Mouse (Mus musculus) frontal cortex, postnatal 25 days (tissue): ENCODE results near the gene Tomm40l.
"Not testable (repeated sequence)": the region's sequence is repeated elsewhere in the genome, so short reads cannot be mapped to it uniquely, and the experiment has no call there.

Experiments
- DNase-seq, 2 experiments: peaks; one replicate each; pipeline ENCODE4 v3.0.0; 2022; ENCODE audit warnings: low spot score in 2 of 2

The Tomm40l gene

DNA sequence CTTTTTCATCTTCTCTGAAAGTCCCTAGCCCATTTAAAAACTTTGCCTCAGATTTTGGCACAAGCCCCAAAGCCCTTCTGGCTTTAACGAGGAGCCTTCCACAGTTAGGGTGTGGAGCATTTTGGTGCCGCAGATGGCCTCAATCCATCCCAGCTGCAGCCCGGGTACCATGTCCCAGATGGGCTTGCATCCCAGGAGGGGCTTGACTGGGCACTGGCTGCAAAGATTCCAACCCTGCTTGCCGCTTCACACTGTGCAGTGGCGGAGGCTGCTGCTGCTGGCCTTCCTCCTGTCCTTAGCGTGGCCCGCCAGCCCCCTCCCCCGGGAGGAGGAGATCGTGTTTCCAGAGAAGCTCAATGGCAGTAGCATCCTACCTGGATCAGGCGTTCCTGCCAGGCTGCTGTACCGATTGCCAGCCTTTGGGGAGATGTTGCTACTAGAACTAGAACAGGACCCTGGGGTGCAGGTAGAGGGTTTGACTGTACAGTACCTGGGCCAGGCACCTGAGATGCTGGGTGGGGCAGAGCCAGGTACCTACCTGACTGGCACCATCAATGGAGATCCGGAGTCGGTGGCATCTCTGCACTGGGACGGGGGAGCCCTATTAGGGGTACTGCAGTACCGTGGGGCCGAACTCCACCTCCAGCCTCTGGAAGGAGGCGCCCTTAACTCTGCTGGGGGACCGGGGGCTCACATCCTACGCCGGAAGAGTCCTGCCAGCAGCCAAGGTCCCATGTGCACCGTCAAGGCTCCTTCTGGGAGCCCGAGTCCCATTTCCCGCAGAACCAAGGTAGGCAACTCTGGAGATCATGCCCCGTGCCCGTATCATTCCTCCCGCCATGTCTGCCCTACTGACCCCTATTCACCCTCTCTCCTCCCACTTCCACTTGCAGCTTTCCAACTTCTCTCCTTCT, 28.6 kb upstream of the Tomm40l start, which contains the start of gene Ndufs2:
Gene Ndufs2 (minus strand): TSS at position 709 of the 914 bp plus-strand sequence.
- no peak for DNase-seq

DNA sequence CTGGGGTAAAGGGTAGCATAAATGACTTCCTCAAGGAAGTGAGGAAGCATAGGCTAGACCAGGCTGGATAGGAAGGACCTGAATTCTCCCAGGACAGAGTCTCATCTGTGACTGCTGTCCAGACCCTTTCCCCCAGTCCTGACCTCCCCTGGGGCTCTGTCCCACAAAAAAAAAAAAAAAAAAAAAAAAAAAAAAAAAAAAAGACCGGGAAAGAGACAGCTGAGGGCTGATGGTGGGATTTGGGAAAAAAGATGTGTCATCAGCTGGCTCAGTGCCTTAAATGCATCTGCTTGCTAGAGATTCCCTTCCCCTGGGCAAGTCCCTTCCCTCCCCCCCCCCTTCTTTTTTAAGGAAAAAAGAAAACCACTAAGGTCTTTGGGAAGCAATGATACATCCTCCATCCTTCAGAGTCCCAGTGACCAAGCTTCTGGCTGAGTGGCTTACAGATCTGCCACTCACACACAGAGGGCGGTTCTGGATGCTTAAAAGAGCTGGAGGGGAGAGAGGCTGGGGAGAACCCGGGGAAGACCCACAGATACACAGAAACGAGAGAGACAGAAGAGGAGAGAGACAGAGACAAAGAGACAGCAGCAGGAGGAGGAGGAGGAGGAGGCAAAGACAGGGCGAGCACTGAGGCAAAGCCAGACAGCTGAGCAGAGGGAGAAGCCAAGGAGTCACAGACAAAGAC, 27.7 kb upstream of the Tomm40l start, which contains the start of gene Adamts4:
Gene Adamts4 (plus strand): TSS at position 509 of the 688 bp plus-strand sequence.
- peak in 1 of 2 experiments; percentile 29 for DNase-seq

DNA sequence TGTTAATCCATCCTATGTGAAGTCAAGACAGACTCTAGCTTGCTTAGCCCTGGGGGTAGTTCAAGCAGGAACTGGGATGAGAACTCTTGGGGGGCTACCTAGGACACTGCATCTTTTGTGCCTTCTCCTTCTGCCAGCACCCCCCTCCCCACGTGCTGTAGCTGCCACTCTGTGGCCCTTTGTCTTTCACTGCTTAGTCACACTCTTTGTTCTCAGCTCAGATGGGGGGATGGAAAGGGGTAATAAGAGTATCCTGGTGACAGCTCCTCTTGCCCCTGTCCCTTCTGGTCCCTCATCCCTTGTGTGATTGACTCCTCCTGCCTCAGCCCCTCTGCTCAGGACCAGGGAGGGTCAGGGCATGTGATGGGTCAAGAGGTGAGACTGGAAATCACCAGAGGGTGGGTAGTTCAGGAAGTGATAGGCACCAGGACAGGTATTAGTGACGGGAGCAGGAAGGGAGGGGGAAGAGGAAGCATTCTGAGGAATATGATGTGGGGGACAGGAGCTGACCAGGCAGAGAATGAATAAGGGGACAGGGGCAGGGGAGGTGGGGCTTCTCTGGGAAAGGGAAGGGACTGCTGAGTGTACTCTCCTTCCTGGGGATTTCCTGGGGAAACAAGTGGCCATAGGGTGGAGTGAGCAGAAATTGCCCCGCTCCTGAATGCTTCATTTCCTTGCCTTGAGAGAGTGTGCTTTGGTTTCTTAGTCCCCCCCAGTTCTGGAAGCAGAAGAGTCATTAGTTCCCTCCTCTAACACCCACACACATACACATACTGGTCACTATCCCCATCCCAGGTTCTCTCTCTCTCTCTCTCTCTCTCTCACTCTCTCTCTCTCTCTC, 26.3 kb upstream of the Tomm40l start:
- DNase-seq, result no peak

DNA sequence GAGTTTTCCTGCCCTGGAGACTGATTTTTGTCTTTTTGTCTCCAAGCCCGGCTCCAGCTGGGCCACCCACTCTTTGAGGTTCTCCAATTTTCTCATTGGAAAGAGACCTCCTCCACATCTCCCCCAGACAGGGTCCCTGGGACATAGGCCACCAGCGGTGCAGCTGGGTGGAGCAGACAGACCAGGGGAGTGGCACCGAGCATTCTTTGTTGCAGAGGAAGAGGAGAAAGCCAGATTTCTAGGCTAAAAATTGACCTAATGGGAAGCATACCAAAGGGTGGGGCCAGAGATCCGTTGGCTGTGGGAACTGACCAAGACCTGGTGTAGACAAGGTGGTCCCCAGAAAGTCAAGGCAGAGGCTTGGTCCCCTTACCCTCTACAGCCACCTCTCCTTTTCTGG, 25.6 kb upstream of the Tomm40l start:
- no peak for DNase-seq

DNA sequence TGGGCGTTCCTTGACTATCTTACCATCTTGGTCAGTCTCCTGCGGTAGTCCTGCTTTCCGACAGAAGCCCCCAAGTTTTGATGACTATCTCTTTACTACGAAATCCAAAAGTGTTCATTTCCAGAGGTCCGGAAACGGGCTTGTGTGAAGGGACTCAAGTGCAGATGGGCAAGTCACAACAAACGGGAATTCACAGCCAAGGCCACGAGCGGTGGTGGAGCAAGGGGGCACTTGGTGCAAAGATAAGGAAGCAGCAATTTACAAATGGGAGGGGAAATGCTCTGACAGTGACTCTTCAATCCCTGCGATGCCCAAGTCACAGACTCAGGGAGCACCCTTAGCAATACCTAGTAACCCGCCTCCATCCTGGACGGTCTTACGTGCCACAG, 25.1 kb upstream of the Tomm40l start:
- DNase-seq, result no peak

DNA sequence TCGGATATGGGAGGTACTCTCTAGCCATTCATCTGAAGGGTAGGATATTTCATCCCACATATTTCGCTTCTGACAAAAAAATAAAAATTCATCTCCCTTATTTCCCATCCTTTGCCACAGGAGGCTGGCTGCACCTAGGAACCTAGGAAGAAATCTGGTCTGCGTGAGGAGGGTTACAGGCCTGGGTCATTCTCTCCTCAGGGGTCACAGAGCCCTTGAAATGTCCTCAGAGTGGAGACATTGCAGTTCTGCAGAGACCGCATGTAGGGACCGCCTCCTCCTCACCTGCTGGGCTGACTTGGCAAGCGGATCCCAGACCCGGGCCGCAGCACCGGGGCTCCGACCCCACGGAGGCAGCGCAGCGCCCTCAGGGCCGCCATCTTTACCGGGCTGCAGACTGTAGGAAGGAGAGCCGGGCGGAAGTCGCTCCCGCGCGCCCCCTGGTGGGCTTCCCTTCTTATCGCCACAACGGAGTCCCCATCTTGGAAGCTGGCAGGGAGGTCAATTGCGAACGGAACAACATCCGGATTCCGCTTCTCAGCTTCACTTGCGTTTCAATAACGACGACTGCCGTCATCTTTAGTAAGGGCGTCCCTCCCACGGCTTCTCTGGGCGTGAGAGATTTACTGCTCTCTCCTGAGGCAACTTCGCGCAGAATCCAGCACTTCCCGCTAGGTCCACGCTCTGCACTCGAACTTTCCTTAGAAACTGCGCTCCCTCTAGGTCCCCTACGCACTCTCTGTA, 24.6 kb upstream of the Tomm40l start:
- peak; percentile 95 to 98 for DNase-seq

DNA sequence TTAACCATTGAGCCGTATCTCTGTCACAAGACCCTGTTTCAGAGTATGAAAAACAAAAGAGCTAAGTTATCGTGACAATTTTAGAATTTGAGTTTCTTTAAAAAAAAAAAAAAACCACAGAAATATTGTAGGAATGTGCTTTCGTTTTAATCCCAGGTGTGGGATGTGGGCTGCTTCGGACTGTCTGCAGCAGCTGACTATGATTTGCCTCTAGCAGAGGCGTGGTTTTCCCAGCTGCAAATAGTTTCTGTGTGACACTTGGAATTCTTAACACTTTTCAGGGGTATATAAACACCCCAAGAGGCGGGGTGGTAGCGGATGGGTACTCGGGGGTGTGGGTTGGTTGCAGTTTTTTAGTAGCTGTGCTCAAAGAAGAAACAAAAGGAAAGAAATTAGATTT, 23.0 kb upstream of the Tomm40l start:
- DNase-seq, result no peak

DNA sequence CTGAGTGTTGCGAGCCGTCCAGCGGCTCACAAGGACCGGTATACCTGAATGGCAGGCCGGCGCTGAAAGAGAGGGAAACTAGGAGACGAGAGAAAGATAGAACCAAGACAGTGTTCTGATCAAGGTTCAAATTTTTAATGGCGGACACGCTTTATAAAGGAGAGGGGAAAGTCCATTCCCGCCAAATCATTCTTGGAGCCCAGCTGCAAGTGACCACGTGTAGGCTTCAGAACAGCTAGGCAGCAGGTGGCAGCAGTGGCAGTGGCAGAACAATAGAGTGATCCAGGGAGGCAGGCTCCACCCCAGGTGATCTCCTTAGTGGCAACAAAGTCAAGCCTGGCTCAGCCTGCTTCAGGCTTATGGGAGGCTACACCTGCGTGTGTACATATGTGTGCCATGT, 19.6 kb upstream of the Tomm40l start:
- DNase-seq, result not testable (repeated sequence)

DNA sequence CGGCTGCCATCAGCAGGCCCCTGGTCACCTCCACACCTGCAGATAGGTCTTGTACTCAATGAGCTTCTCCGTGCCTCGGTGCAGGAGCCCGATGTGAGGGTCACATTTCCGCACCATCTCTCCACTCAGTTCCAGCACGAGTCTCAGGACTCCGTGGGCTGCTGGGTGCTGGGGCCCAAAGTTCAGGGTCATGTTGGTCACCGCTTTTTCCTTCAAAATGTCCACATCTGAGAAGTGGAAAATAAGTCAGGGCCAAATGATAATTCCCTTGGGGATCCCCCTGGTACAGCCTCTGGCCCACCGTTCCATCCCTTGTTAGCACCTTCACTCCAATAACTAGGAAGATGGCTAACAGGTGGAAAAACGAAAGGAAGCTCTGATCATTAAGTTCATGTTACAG, 18.6 kb upstream of the Tomm40l start:
- no peak for DNase-seq

DNA sequence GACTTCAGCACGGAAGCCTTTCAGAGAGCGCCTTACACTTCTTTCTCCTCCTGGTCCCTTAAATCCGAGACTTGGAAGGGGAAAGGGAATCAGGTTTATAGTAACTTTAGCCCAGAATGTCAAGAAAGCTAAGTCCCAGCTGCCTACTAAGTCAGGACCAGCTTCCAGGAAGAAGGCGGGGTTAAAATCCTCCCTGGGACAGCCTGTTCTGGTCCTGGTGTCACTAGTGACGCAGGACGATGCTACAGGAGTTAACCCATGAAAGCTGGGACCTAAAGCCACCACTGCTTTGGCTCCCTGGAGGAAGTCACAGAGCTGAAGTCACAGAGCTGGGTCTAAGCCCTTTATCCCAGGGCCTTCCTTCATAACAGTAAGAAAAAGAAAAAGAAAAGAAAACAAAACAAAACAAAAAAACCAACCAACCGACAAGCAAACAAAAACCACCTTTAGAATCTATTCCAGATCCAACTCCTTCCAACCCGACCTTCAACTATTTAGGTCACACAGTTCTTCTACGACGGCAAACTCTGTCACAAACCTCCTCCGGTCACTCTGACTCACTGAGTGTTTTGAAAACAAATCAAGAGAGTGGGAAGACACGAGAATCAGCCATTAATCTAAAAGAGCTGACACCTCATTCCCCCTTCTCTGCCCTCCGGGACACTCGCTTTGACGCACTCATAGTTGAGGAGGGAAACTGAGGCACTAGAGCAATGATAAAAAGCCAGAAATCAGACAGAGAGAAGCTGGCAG, 17.9 kb upstream of the Tomm40l start:
- DNase-seq, result no peak

DNA sequence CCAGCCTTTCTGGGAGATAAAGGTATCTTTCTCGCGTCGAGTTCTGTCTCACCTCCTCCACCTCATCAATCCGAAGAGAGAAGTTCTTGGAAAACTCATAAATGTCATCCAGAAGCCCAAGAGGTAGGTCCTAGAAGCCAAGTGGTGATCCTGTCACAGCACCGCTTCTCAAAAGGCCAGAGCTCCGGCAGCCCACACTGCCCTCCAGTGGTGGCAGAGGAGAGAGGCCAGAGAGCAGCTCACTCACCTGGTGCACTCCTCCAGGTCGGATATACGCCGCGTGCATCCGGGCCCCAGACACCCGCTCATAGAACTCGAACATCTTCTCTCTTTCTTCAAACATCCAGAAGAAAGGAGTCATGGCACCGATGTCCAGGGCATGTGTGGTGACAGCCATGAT, 16.1 kb upstream of the Tomm40l start:
- DNase-seq, result no peak

DNA sequence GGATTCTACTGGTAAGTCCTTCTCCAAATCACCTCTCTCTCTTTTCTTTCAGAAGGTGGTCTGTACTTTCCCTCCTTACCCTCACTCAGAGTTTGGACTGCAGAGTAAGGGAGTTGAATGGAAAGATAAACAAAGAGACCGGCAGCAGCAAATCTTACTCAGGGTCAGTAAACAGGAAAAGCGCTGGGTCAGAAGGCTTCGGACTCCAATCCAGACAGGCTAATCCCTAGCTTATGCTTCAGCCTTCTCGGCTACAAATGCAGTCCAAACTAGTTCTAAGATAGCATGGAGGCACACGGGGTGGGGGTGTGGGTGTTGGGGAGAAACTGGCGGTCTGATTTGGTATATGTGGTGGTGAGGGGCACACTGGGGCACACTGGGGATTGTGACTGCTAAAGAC, 15.1 kb upstream of the Tomm40l start:
- DNase-seq, result no peak

DNA sequence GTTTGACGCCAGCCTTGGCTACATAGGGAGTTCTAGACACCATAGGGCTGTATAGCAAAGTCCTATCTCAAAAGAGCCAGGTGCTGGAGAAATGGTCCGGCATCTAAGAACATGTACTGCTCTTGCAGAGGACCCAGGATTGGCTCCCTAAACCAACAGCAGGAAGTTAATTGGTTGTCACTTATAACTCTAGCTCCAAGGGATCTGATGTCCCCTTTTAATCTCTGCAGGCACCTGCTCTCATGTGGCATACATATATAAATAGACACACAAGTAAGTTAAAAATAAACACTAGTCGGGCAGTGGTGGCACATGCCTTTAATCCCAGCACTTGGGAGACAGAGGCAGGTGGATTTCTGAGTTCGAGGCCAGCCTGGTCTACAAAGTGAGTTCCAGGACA, 13.5 kb upstream of the Tomm40l start:
- DNase-seq, result no peak

DNA sequence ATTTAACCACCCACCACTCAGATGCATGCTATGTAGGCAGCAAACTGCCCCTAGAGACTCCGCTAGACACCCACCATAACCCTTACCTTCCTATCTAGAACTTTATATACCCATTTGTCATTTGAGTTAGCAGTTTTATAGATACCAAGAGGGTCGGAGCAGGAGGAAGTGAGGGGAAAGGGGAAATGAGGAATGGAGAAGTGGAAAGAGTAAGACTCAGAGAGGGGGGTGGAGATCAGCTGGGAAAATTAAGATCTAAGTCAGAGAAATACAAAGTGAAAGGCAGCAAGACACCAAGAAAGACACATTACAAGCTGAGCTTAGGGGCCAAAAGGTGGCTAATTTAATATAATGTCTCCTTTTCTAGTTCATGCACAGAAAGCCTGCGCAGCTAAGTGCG, 12.2 kb upstream of the Tomm40l start:
- DNase-seq, result no peak

DNA sequence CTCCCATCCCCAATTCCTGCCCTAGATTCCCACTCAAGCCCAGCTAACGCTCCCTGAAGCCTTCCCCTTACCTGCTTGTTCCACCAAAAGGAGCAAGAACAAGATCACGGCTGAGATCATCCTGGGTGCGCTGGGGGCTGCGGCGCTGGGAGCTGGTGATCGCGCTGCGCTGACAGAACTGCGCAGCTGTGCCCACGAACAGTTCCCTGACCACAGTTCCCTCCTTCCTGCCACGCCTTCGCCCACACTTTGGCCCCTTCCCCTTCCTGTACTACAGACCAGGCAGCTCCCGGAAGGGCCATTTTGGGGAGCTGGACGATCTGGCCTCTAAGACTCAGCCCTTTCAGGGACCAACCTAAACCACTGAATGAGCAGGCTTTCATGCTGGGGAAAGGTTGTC, 11.8 kb upstream of the Tomm40l start, which contains the start of gene Fcer1g:
Gene Fcer1g (minus strand): TSS at position 240 of the 400 bp plus-strand sequence.
- DNase-seq, result no peak

DNA sequence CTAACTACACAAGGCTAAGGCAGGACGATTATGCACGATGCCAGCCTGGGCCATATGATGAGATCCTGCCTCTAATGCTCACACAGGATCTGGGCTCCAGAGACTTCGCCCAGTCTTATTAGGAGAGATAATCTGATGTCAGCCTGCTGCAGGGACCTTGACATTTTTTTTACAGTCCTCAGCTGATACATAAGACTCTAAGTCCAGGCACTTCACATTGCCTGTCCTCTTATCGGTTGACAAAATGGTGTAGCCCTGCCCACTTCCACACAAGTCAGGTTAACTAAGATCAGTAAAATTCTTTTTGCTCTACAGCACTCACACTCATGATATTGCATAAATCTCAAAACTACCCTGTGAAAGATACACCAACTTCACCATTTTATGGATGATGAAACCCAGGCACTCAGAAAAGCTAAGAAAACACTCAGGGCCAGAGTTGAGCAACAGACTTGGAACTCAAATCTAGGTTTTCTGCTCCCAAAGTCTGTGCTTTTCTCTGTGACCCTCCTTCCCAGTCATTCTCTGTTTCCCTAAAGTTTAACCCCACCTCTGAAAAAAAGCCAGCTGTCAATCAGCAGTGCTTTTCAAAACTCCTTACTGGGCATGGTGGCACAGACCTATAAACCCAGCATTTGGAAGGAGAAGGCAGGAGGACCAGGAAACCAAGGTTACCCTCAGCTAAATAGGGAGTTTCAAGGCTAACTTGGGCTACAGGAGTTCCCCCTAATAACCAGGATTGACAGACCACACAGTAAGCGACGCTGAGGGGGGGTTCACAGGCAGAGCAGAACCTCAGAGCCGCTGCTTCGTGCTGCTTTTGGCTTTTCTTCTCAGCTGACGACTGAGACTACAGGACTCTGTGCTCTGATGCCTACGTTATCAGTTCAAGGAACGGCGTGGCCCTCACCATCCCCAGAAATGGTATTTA, 10.8 kb upstream of the Tomm40l start:
- no peak for DNase-seq

DNA sequence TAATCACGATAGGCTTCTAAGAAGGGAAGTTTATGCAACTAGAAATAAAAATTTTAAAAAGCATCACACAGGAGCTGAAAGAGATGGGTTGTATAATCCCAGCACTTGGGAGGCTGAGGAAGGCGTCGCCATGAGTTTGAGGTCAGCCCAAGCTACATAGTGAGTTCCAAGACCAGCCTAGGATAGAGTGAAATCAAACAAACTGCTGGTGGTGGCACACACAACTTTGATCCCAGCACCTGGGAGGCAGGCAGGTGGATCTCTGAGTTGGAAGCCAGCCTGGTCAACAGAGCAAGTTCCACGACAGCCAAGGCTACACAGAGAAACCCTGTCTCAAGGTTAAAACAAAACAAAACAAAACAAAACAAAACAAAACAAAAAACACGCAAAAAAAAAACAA, 10.0 kb upstream of the Tomm40l start:
- DNase-seq, result no peak

DNA sequence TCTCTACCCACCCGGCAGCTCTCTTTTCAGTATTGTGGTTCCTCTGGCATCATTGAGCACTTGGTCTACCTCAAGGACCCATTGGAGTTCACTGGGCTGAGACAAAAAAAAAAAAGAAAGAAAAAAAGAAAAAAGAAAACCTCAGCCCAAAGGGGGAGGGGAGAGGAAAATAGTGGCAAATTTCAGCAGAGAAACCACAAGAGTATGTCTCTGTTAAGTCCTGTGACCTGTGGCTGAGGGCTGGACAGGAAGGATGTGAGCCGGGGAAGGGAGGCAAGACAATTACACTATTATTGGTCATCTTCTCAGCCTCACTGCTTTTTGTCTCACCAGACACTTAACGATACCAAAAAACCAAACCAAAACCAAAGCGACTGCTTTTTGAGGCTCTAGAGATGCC, 9.5 kb upstream of the Tomm40l start:
- no peak for DNase-seq

DNA sequence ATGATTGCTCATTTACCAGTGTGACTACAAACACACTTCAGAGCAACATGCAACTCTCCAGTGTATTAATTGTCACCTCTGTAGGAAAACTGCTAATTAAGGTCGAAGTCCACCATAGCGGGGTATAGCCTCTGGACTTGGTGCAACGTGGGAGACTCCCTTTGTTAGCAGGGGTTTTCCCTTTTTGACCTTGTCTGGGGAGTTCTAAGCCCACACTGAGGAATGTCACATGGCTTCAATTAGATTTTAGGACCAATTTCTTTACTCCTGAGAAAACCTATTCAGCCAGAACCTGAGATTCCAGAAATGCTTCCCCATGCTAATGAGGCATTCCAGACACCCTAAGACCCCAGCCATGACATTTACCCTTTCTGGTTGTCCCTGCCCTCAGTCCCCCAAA, 7.9 kb upstream of the Tomm40l start:
- DNase-seq, result no peak
